Mouse (Mus musculus) fat pad, adult 2 months (tissue): ENCODE data around the gene Mrln.
A peak's percentile ranks its signal among the peaks of the same experiment; 100 is the strongest.

Experiments used
- DNase-seq: peaks from one replicate; pipeline ENCODE4 v3.0.0-alpha.2; 2011; ENCODE audit warnings: low read depth, low spot score; ENCODE audit errors: extremely low read depth

The Mrln gene

DNA sequence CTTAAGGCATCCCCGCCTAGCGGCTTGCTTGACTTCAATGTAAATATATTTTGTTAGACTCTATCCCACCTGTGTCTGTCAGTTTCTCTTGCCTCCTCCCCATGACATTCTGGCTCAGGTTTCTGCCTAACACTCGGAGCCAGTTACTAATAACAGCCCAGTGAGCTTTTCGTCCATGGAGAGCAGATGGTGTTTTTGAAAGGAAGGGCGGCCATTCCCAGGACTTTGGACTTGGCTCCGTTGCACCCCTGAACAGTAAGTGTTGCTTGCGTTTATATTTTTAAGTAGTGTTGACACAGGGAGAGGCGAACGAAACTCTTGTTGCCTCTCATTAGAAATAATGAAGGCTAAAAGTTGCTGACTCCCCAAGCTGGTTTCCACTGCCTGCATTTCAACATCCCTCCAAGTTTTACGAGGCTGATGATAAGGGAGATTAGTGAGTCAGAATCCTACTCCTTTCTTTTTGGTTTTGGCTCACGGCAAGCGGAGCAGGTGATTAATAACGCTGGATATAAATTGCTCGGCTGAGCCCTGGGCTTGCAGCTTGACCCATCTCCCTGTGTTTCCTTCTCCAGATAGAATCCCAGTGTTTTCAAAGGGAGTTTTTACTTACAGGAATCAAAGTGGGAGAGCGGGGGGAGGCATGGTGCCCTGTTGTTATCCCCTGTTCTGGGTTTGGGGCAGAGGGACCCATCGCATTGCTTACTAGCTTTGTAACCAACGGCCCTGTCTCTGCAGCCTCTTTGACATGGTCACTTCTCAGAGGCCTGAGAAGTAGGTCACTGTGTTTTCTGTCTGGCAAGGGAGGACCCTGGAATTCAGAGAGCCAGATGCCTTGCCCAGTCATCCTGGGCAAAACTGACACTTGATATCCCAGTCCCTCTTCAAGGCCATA, at the start of gene Mrln:
Gene Mrln, plus strand, starts transcription at position 160 of the 895 bp plus-strand sequence.
- peak; percentile 66 for DNase-seq

GRCm38 (mm10) chr10:70156431-70157165, 47.9 kb upstream of the Mrln start:
- peak; percentile 74 for DNase-seq

DNA sequence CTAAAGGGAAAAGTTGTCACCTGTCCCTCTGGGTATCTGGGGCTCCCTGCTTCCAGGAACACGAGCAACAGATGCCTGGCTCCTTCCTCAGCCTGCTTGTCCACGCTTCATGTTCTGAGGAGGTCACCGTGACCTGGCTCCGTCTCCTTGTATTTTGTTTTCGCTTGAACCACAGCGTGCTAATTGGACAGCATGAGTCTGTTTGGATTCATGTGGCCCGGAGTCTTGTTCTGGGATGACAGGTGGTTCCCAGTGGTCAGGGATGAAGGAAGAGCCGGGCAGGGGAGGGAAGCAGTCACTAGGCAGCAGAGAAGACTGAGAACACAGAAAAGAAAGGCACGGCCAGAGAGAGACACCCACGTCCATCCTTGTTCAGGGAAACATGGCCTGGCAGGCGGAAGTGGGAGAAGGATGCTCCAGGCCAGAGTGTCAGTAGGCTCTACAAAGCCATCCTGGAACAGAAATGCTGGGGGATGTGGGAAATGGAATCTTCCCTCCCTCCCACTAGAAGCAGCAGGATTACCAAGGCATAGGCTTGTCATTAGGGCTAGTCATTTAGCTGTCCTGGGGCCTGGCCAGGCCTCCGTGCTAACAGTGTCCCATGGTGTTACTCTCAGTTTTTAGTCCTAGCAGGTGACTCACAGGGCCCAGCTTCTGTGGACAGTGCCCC, 44.7 kb upstream of the Mrln start:
- no peak for DNase-seq

- DNase-seq: no peak
Measured at GRCm38 (mm10) chr10:70160811-70161210, 43.7 kb upstream of the Mrln start.

- no peak for DNase-seq
Measured at GRCm38 (mm10) chr10:70161504-70161903, 43.0 kb upstream of the Mrln start.

DNA sequence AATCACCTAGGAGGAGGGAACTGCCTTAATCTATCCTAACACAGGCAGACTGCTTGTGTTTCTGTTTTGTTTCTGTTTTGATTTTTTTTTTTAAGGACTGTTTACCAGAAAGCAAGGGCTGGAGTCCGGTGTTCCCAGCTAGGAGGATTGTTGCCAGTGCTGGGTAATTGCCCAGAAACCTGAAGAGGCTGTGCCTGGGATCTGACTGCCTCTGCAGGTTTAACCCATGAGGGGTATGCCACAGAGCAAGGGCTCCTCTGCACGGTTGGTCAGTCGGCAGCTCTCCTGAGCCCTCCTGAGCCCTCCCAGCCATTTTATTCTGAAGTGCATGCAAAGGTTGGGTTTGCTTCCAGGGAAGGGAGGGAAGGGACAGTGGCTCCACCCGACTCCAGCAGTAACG, 40.8 kb upstream of the Mrln start:
- DNase-seq: no peak

DNA sequence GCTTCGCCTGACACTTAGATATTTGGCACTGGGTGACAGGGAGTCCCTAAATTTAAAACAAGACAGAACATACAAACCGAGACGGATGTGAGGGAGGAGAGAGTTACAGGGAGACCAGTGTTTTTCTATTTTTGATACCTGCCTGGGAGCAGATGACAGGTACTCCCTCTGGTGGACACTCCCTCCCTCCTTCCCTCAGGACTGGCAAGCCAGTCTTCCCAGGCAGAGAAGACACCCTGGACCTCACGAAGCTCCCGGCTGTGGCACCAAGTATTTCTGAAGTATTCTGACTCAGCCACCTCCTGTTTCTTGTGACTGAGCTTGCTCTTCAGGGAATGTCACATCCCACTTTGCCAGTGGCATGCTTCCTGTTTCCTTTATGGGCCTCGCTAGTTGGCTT, 38.6 kb upstream of the Mrln start:
- DNase-seq: no peak

GRCm38 (mm10) chr10:70166427-70166826, 38.0 kb upstream of the Mrln start:
- no peak for DNase-seq

GRCm38 (mm10) chr10:70167625-70168024, 36.8 kb upstream of the Mrln start:
- DNase-seq: no peak

GRCm38 (mm10) chr10:70168396-70168795, 36.1 kb upstream of the Mrln start:
- DNase-seq: no peak

GRCm38 (mm10) chr10:70169044-70169443, 35.4 kb upstream of the Mrln start:
- DNase-seq: no peak

DNA sequence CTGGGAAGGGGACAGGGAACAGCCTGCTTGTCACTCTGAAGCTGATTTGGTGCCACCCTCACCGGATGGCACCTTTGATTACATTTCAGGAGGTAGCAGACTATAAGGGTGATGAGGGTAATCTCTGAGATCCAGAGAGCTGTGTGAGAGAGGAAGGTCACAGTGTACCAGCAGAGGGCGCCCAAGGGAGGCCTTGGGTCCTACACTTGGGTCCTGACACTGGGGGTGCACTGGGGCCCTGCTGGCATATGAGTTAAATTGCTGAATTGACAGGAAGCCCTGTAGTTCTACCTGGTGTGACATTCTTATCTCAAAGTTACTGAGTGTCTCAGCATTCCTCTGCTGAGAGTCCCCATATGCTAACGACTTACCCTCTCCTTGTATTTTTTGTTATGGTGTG, 31.1 kb upstream of the Mrln start:
- no peak for DNase-seq

GRCm38 (mm10) chr10:70174494-70175190, 29.8 kb upstream of the Mrln start:
- no peak for DNase-seq

- DNase-seq: no peak
Measured at GRCm38 (mm10) chr10:70180727-70181126, 23.7 kb upstream of the Mrln start.

DNA sequence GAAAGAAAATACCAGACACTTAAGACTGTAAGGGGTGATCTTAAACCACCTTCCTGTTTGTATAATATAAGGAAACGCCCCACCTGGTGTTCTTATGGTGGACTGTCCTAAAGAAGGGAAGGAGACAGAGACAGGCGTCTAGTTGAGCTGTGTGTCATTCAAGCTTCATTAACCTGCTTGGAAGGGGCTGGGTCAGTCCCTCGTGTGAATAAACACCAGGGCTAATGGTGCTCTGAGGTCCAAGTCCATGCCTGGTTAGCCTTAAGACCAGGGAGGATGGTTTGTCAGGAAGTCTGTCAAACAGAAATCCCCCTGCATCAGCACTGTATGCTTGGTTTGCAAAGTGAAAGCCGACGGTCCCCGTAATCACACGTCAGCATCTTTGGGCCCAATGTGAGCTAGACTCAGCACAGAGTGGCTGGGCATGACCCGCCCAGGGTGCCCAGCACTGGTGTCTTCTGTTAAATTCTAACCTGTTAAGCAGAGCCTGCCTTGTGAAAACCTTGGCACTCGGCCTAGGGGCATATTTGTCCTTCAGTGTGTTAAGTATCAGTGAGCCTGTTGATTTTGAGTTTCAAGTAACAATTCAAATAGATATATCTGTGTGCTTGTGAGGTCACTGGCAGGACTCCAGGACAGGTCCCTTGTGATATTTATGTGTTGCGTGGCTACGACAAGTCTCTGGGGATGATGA, 23.0 kb upstream of the Mrln start:
- DNase-seq: no peak

DNA sequence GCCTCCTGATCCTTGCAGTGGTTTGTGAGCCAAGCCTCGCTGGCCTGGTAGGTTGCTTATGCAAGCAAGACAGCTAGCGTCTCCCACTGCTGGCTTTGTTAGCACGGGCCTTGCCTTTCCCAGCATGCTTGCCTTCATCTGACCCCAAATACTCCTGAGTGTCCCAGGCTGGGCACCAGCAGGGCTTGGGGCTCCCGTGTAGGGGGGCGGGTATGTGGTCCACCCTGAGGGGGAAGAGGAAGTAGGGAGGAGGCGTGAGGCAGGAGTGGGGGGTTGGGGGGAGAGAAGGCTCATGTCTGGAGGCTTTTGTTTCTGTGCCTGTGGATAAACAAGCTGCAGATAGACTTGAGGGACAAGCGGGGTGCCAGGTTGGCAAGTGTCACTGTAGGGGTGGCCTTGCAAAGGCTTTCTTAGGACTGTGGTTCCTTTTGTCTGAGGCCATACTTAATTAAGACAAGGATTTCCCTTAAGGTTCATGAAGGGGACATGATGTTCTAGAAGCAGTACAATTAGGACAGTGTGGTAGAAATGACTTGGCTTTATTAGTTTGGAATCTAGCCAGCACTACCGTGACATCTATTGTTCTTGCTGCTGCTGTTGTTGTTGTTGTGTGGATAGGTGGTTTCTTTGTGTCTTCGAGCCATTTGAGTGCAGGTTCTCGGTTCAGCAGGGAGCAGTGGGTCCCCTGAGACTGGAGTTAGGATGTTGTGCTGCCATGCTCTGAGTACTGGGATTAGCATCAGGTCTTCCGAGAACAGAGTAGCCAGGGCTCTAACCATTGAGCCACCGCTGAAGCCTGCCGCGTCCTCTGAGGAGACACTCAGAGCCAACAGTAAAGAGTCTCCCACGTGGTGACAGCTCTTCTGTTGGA, 21.0 kb upstream of the Mrln start:
- DNase-seq: peak; percentile 21

DNA sequence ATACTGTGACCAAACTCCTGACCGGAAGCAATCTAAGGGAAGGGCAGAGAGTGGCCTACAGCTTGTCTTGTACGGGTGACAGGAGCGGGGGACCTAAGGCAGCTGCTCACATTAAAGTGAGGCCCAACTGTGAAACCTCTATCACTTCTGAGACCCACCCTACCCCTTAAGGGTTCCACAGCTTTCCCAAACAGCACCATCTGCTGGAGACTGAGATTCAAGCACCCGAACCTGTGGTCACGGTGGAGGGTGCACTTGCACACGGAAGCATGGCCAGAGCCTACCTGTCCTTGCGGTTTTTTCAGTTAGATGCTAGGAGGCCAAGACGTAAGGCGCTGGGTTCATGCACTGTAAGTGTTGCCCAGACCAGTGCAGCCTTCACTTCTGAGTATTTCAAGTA, 18.3 kb upstream of the Mrln start:
- DNase-seq: no peak

DNA sequence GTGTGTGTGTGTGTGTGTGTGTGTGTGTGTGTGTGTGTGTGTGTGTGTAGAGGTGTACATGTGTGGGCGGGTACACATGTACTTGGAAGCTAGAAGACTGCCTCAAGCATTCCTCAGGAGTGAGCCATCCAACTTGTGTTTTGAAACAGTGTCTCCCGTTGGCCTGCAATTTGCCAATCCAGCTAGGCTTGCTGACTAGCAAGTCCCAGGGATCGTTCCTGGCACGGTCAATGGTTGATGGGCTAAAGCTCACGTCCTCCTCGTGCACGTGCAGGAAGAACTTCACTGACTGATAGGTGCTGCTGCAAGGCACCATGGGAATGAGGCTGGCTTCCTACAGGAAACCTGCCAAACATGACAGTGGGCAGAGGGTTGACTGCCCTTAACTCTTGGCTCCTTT, 17.9 kb upstream of the Mrln start:
- DNase-seq: peak; percentile 92

DNA sequence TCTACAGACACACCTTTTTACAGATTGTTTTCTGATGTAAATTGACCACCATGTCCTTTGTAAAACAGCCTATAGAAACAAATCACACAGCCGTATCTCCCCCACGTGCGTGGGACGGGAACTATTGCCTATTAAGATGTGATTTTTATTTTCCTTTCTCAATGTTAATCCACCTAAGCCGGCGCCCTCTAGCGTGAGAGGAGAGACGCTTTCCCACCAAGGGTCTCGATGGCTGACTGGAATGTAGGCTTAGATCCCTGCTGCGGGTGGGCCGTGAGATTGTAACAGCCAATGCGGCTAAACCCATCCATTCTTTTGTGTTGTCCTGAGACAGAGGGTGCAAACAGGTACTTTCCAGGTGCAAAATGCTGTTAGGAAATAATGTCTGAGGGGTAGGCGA, 14.6 kb upstream of the Mrln start:
- no peak for DNase-seq

- no peak for DNase-seq
Measured at GRCm38 (mm10) chr10:70194283-70194682, 10.2 kb upstream of the Mrln start.
